Mouse (Mus musculus): Measurements from ENCODE around the gene Cdk5r2.
A peak's percentile ranks its signal among the peaks of the same experiment; 100 is the strongest.

Gene Cdk5r2

GRCm38 (mm10) chr1:74851001-74851775 lies 3.5 kb upstream of the Cdk5r2 start:
- DNase-seq (ENCODE audit: low spot score): no peak

- DNase-seq (ENCODE audit: low spot score): no peak
These were observed 422 bp downstream of the Cdk5r2 start for GRCm38 (mm10) chr1:74855156-74855555.

GRCm38 (mm10) chr1:74855651-74856438 lies 1.1 kb downstream of the Cdk5r2 start:
- DNase-seq (ENCODE audit: low spot score): no peak

GRCm38 (mm10) chr1:74856439-74856720 lies 1.6 kb downstream of the Cdk5r2 start:
- DNase-seq (ENCODE audit: low spot score): no peak

GRCm38 (mm10) chr1:74856791-74857190 lies 2.1 kb downstream of the Cdk5r2 start:
- no peak for DNase-seq (ENCODE audit: low spot score)

GRCm38 (mm10) chr1:74857201-74857600 lies 2.5 kb downstream of the Cdk5r2 start:
- DNase-seq (ENCODE audit: low spot score): no peak

- no peak for DNase-seq (ENCODE audit: low spot score)
These were observed 2.9 kb downstream of the Cdk5r2 start for GRCm38 (mm10) chr1:74857677-74858076.

- peak; percentile 8 for DNase-seq (ENCODE audit: low spot score)
These were observed 3.5 kb downstream of the Cdk5r2 start for GRCm38 (mm10) chr1:74858171-74858719.

- no peak for DNase-seq (ENCODE audit: low spot score)
These were observed 4.1 kb downstream of the Cdk5r2 start for GRCm38 (mm10) chr1:74858805-74859204.

GRCm38 (mm10) chr1:74859223-74859984 lies 4.7 kb downstream of the Cdk5r2 start:
- DNase-seq (ENCODE audit: low spot score): no peak

- no peak for DNase-seq (ENCODE audit: low spot score)
These were observed 7.0 kb downstream of the Cdk5r2 start for GRCm38 (mm10) chr1:74861783-74862182.

- no peak for DNase-seq (ENCODE audit: low spot score)
These were observed 17.5 kb downstream of the Cdk5r2 start for GRCm38 (mm10) chr1:74872218-74872617.

GRCm38 (mm10) chr1:74877199-74877598 lies 22.5 kb downstream of the Cdk5r2 start:
- DNase-seq (ENCODE audit: low spot score): no peak

- DNase-seq (ENCODE audit: low spot score): peak; percentile 61
These were observed 26.1 kb downstream of the Cdk5r2 start for GRCm38 (mm10) chr1:74880785-74881360.

- DNase-seq (ENCODE audit: low spot score): no peak
These were observed 27.5 kb downstream of the Cdk5r2 start for GRCm38 (mm10) chr1:74882055-74882734.

GRCm38 (mm10) chr1:74882828-74883227 lies 28.1 kb downstream of the Cdk5r2 start:
- DNase-seq (ENCODE audit: low spot score): no peak

- no peak for DNase-seq (ENCODE audit: low spot score)
These were observed 28.7 kb downstream of the Cdk5r2 start for GRCm38 (mm10) chr1:74883441-74883840.

- no peak for DNase-seq (ENCODE audit: low spot score)
These were observed 29.7 kb downstream of the Cdk5r2 start for GRCm38 (mm10) chr1:74884196-74885141.

- no peak for DNase-seq (ENCODE audit: low spot score)
These were observed 30.8 kb downstream of the Cdk5r2 start, which contains the start of gene Fev for GRCm38 (mm10) chr1:74885369-74886042. Gene Fev (minus strand): TSS chr1:74885419.

- DNase-seq (ENCODE audit: low spot score): no peak
These were observed 36.8 kb downstream of the Cdk5r2 start for GRCm38 (mm10) chr1:74891513-74891912.
